Mouse (Mus musculus) CH12.LX (cell line): ENCODE measurements around the gene Fyco1. TPM values are rescaled to one million over a fixed set of nuclear protein-coding genes. Genes with fewer than 3 reads are reported as not detected.

Experiments
- DNase-seq: peaks from one replicate; pipeline ENCODE4 v3.0.0-alpha.2; 2013; ENCODE audit errors: extremely low read depth
- H3K27ac ChIP-seq: 2 replicates; pipeline ENCODE4 v1.5.1; 2012; ENCODE audit warnings: low read depth, mild to moderate bottlenecking, control low read depth, moderate library complexity; ENCODE audit not compliant: insufficient read depth
- H3K27me3 ChIP-seq: replicated peaks from 2 replicates; pipeline ENCODE3; 2012; ENCODE audit warnings: inconsistent platforms
- H3K36me3 ChIP-seq, 2 experiments: replicated peaks in 1 of 2; 2 replicates each; pipeline versions ENCODE3 to v1.6.1; 2012; ENCODE audit warnings: inconsistent platforms in 1 of 2, low read length in 1 of 2, mild to moderate bottlenecking in 1 of 2, mixed read lengths in 1 of 2, moderate library complexity in 1 of 2; ENCODE audit not compliant: control insufficient read depth in 1 of 2, insufficient read depth in 1 of 2
- H3K4me1 ChIP-seq, 2 experiments: 2 replicates each; pipeline ENCODE4 v1.6.1; 2012; ENCODE audit warnings: inconsistent platforms in 1 of 2, moderate library complexity in 1 of 2; ENCODE audit not compliant: insufficient read depth in 2 of 2, control insufficient read depth in 1 of 2
- H3K4me2 ChIP-seq: 2 replicates; pipeline ENCODE4 v1.6.1; 2012; ENCODE audit warnings: low read depth, mild to moderate bottlenecking, control low read depth; ENCODE audit not compliant: poor library complexity, insufficient read depth, severe bottlenecking
- H3K4me3 ChIP-seq, 3 experiments: fragments of 150-350 bp in 1 of 3; sonication (generic) in 1 of 3; replicated peaks in 1 of 3; 2 replicates each; pipeline versions ENCODE3 to v1.5.1; 2011 to 2012; ENCODE audit warnings: low read depth in 2 of 3, low read length in 2 of 3, mild to moderate bottlenecking in 2 of 3, moderate library complexity in 2 of 3, control low read depth in 1 of 3, improper control_type of control experiment in 1 of 3, inconsistent platforms in 1 of 3, mixed read lengths in 1 of 3; ENCODE audit not compliant: poor library complexity in 1 of 3
- H3K79me2 ChIP-seq: replicated peaks from 2 replicates; pipeline ENCODE4 v1.6.1; 2012; ENCODE audit warnings: mild to moderate bottlenecking, moderate library complexity; ENCODE audit not compliant: control insufficient read depth, poor library complexity, insufficient read depth, severe bottlenecking; ENCODE audit errors: extremely low read depth
- H3K9ac ChIP-seq: 2 replicates; pipeline ENCODE4 v1.6.1; 2012; ENCODE audit warnings: low read depth, mild to moderate bottlenecking, control low read depth, moderate library complexity; ENCODE audit not compliant: insufficient read depth
- H3K9me3 ChIP-seq: replicated peaks from 2 replicates; pipeline ENCODE3; 2012; ENCODE audit warnings: low read length, inconsistent platforms, mixed read lengths
- CHD1 ChIP-seq: IDR thresholded peaks from 2 replicates; pipeline ENCODE4 v1.6.1; 2012; ENCODE audit warnings: low read depth, low read length, improper control_type of control experiment, inconsistent platforms
- CHD2 ChIP-seq: IDR thresholded peaks from 2 replicates; pipeline ENCODE4 v1.6.1; 2011; ENCODE audit warnings: low read length, improper control_type of control experiment
- CTCF ChIP-seq, 2 experiments: IDR thresholded peaks in 1 of 2; conservative IDR thresholded peaks in 1 of 2; 2 replicates each; pipeline ENCODE4 v1.5.1; 2011 to 2012; ENCODE audit warnings: low read depth in 2 of 2, low read length in 2 of 2, improper control_type of control experiment in 1 of 2, inconsistent platforms in 1 of 2, mild to moderate bottlenecking in 1 of 2, moderate library complexity in 1 of 2
- E2F4 ChIP-seq: IDR thresholded peaks from 2 replicates; pipeline ENCODE4 v1.6.1; 2011; ENCODE audit warnings: low read depth, low read length, improper control_type of control experiment; ENCODE audit not compliant: insufficient replicate concordance
- ELF1 ChIP-seq: IDR thresholded peaks from 2 replicates; pipeline ENCODE4 v1.6.1; 2014; ENCODE audit warnings: low read depth, mild to moderate bottlenecking, inconsistent platforms, low read length, improper control_type of control experiment
- EP300 ChIP-seq: IDR thresholded peaks from 2 replicates; pipeline ENCODE4 v1.6.1; 2011; ENCODE audit warnings: low read length, improper control_type of control experiment
- ETS1 ChIP-seq: conservative IDR thresholded peaks from 2 replicates; pipeline ENCODE4 v1.6.1; 2012; ENCODE audit warnings: low read depth, mild to moderate bottlenecking, inconsistent platforms, low read length, improper control_type of control experiment, moderate library complexity
- HCFC1 ChIP-seq: IDR thresholded peaks from 2 replicates; pipeline ENCODE4 v1.6.1; 2012; ENCODE audit warnings: low read depth, mild to moderate bottlenecking, inconsistent platforms, low read length, improper control_type of control experiment
- IRF4 ChIP-seq: IDR thresholded peaks from 2 replicates; pipeline ENCODE4 v1.6.1; 2014; ENCODE audit warnings: low read depth, mild to moderate bottlenecking, inconsistent platforms, low read length, improper control_type of control experiment
- JUN ChIP-seq: IDR thresholded peaks from 2 replicates; pipeline ENCODE4 v1.6.1; 2011; ENCODE audit warnings: low read depth, mild to moderate bottlenecking, low read length, improper control_type of control experiment, moderate library complexity; ENCODE audit not compliant: insufficient read depth
- JUND ChIP-seq: conservative IDR thresholded peaks from 2 replicates; pipeline ENCODE4 v1.6.1; 2011; ENCODE audit warnings: low read depth, low read length, improper control_type of control experiment
- KAT2A ChIP-seq: IDR thresholded peaks from 2 replicates; pipeline ENCODE4 v1.6.1; 2012; ENCODE audit warnings: low read length, improper control_type of control experiment, inconsistent platforms; ENCODE audit not compliant: insufficient replicate concordance
- MAFK ChIP-seq: IDR thresholded peaks from 2 replicates; pipeline ENCODE4 v1.6.1; 2011; ENCODE audit warnings: low read length, improper control_type of control experiment; ENCODE audit not compliant: insufficient replicate concordance
- MAX ChIP-seq: IDR thresholded peaks from 2 replicates; pipeline ENCODE4 v1.6.1; 2011; ENCODE audit warnings: low read length, improper control_type of control experiment
- MAZ ChIP-seq: IDR thresholded peaks from 2 replicates; pipeline ENCODE4 v1.6.1; 2012; ENCODE audit warnings: low read depth, mild to moderate bottlenecking, inconsistent platforms, low read length, improper control_type of control experiment, moderate library complexity
- MEF2A ChIP-seq: IDR thresholded peaks from 2 replicates; pipeline ENCODE4 v1.6.1; 2014; ENCODE audit warnings: low read depth, mild to moderate bottlenecking, inconsistent platforms, low read length, improper control_type of control experiment, borderline replicate concordance
- MXI1 ChIP-seq: IDR thresholded peaks from 2 replicates; pipeline ENCODE4 v1.6.1; 2011; ENCODE audit warnings: mild to moderate bottlenecking, low read depth, low read length, improper control_type of control experiment
- MYC ChIP-seq: IDR thresholded peaks from 2 replicates; pipeline ENCODE4 v1.6.1; 2011; ENCODE audit warnings: low read depth, mild to moderate bottlenecking, improper control_type of control experiment, low read length
- NRF1 ChIP-seq: IDR thresholded peaks from 2 replicates; pipeline ENCODE4 v1.6.1; 2014; ENCODE audit warnings: low read depth, mild to moderate bottlenecking, inconsistent platforms, low read length, improper control_type of control experiment, moderate library complexity
- POLR2A ChIP-seq: IDR thresholded peaks from 2 replicates; pipeline ENCODE4 v1.6.1; 2011; ENCODE audit warnings: low read depth, mild to moderate bottlenecking, improper control_type of control experiment, low read length
- POLR2AphosphoS2 ChIP-seq: IDR thresholded peaks from 2 replicates; pipeline ENCODE4 v1.6.1; 2011; ENCODE audit warnings: low read depth, low read length, improper control_type of control experiment
- RAD21 ChIP-seq: IDR thresholded peaks from 2 replicates; pipeline ENCODE4 v1.6.1; 2011; ENCODE audit warnings: low read depth, mild to moderate bottlenecking, low read length, improper control_type of control experiment, moderate library complexity
- RCOR1 ChIP-seq: conservative IDR thresholded peaks from 2 replicates; pipeline ENCODE4 v1.6.1; 2012; ENCODE audit warnings: low read depth, mild to moderate bottlenecking, inconsistent platforms, low read length, improper control_type of control experiment
- SIN3A ChIP-seq: IDR thresholded peaks from 2 replicates; pipeline ENCODE4 v1.6.1; 2012; ENCODE audit warnings: low read length, improper control_type of control experiment, inconsistent platforms
- TBP ChIP-seq: conservative IDR thresholded peaks from 2 replicates; pipeline ENCODE4 v1.6.1; 2011; ENCODE audit warnings: low read depth, low read length, improper control_type of control experiment
- TCF12 ChIP-seq: IDR thresholded peaks from 2 replicates; pipeline ENCODE4 v1.6.1; 2014; ENCODE audit warnings: low read depth, mild to moderate bottlenecking, inconsistent platforms, low read length, improper control_type of control experiment
- UBTF ChIP-seq: IDR thresholded peaks from 2 replicates; pipeline ENCODE4 v1.6.1; 2012; ENCODE audit warnings: low read depth, mild to moderate bottlenecking, inconsistent platforms, low read length, improper control_type of control experiment, moderate library complexity
- USF1 ChIP-seq: IDR thresholded peaks from 2 replicates; pipeline ENCODE4 v1.6.1; 2014; ENCODE audit warnings: low read depth, mild to moderate bottlenecking, inconsistent platforms, low read length, improper control_type of control experiment
- USF2 ChIP-seq: conservative IDR thresholded peaks from 2 replicates; pipeline ENCODE4 v1.6.1; 2011; ENCODE audit warnings: low read depth, low read length, improper control_type of control experiment
- ZC3H11A ChIP-seq: IDR thresholded peaks from 2 replicates; pipeline ENCODE4 v1.6.1; 2012; ENCODE audit warnings: low read depth, mild to moderate bottlenecking, inconsistent platforms, low read length, improper control_type of control experiment
- ZKSCAN1 ChIP-seq: IDR thresholded peaks from 2 replicates; pipeline ENCODE4 v1.6.1; 2012; ENCODE audit warnings: low read depth, inconsistent platforms, low read length, improper control_type of control experiment, borderline replicate concordance
- ZNF384 ChIP-seq: IDR thresholded peaks from 2 replicates; pipeline ENCODE4 v1.6.1; 2012; ENCODE audit warnings: low read depth, low read length, improper control_type of control experiment, inconsistent platforms
- dilution Hi-C: fragments of 300-500 bp; cut with MboI; formaldehyde crosslinking; loops from 2 replicates; pipeline ENCODE4 v1.14.3; 2020; ENCODE audit warnings: low sequenced_read_pairs; ENCODE audit not compliant: extremely low pct_unique_long_range_greater_than_20kb, extremely low pct_ligation_motif_present
- in situ Hi-C: fragments of 300-500 bp; cut with MboI; formaldehyde crosslinking; loops from 3 replicates; pipeline ENCODE4 v1.14.3; 2019; ENCODE audit warnings: low sequenced_read_pairs, low pct_ligation_motif_present, low pct_unique_long_range_greater_than_20kb, mixed read lengths
- polyA plus RNA-seq: library from polyadenylated mRNA; unstranded; fragments of >175 nt; gene quantifications from 2 replicates; pipeline ENCODE4 v1.2.1, GENCODE M21; 2012; ENCODE audit warnings: low read depth; ENCODE audit not compliant: insufficient read length
- total RNA-seq, 2 experiments: library from RNA; depleted of rRNA; stranded (reverse); fragments of 300-350 nt in 1 of 2; fragments of >200 nt in 1 of 2; gene quantifications; 2 replicates each; pipeline ENCODE4 v1.2.3; 2012 to 2014

Gene Fyco1
- total and polyA plus RNA-seq, 3 experiments: 2.1 to 10.2 (median 6.0) TPM

- Histone ChIP-seq H3K27me3 (no peaks in the 10 kb centered on the region), H3K4me3 (no peak overlapping the region), H3K36me3 (no peaks in the 10 kb centered on the region), H3K79me2 (no peaks in the 10 kb centered on the region), H3K27ac (no peak overlapping the region), H3K9ac (no peak overlapping the region), H3K4me2 (no peak overlapping the region), H3K4me1 (peaks cover 3 to 34% of the 10 kb centered on the region in 2 experiments; a peak in 3 of 4 replicates), H3K9me3 (no peaks in the 10 kb centered on the region)
- no peak for TF ChIP-seq ZNF384
- no peak for TF ChIP-seq MYC
- no peak for DNase-seq
- in situ Hi-C loops: loop anchor here (10.0 kb wide), 1 partner anchor 49 kb away; the partner anchor contains the start of gene Lztfl1
- dilution Hi-C loops: no loop called here
Measured at GRCm38 (mm10) chr9:123763771-123764170, 87.9 kb downstream of the Fyco1 start.

- DNase-seq: peak; percentile 83
- Histone ChIP-seq H3K9me3 (no peaks in the 10 kb centered on the region), H3K4me2 (peak overlapping the region; percentile 85), H3K36me3 (no peaks in the 10 kb centered on the region), H3K79me2 (no peaks in the 10 kb centered on the region), H3K27me3 (no peaks in the 10 kb centered on the region), H3K9ac (no peak overlapping the region), H3K4me3 (peak overlapping the region in 2 of 3 experiments; percentile 15 to 41), H3K27ac (no peak overlapping the region), H3K4me1 (peaks cover 3 to 30% of the 10 kb centered on the region in 2 experiments; a peak in 3 of 4 replicates)
- in situ Hi-C loops: loop anchor here (10.0 kb wide), 1 partner anchor 48 kb away; the partner anchor contains the start of gene Lztfl1
- dilution Hi-C loops: no loop called here
- 0 out of 2 replicates have a peak, but pooled peaks have one; percentile 29 for TF ChIP-seq E2F4
- TF ChIP-seq POLR2AphosphoS2: no peak
- no peak for TF ChIP-seq JUN
- peak; percentile 83 for TF ChIP-seq EP300
- no peak for TF ChIP-seq UBTF
- no peak for TF ChIP-seq ZC3H11A
- TF ChIP-seq POLR2A: no peak
- TF ChIP-seq NRF1: no peak
- peak; percentile 56; the same call in 1 of the 2 replicates for TF ChIP-seq MEF2A
- TF ChIP-seq CTCF (conservative IDR thresholded peaks at IDR 0.05 in 1 of 2, IDR thresholded peaks at IDR 0.05 in 1 of 2; ENCODE audit: low read depth in 2 of 2, low read length in 2 of 2): no peak
- TF ChIP-seq HCFC1: no peak
- no peak; the same call in 1 of the 2 replicates for TF ChIP-seq RAD21
- peak; percentile 57; the same call in 1 of the 2 replicates for TF ChIP-seq CHD2
- no peak for TF ChIP-seq USF2
- peak; percentile 33; the same call in 1 of the 2 replicates for TF ChIP-seq MXI1
- TF ChIP-seq ETS1: peak; percentile 63
- 0 out of 2 replicates have a peak, but pooled peaks have one; percentile 39 for TF ChIP-seq KAT2A
- peak; percentile 11; the same call in 1 of the 2 replicates for TF ChIP-seq JUND
- no peak for TF ChIP-seq MAZ
- TF ChIP-seq TBP: no peak
- no peak for TF ChIP-seq USF1
- TF ChIP-seq MAX: peak; percentile 62
- peak; percentile 81 for TF ChIP-seq IRF4
- TF ChIP-seq MYC: peak; percentile 48; the same call in 1 of the 2 replicates
- TF ChIP-seq MAFK: peak; percentile 69
- peak; percentile 76 for TF ChIP-seq TCF12
- no peak for TF ChIP-seq CHD1
- no peak for TF ChIP-seq ZKSCAN1
- no peak; the same call in 1 of the 2 replicates for TF ChIP-seq SIN3A
- no peak for TF ChIP-seq ELF1
- TF ChIP-seq RCOR1: 0 out of 2 replicates have a peak, but pooled peaks have one; percentile 26
Measured at GRCm38 (mm10) chr9:123762886-123763285, 88.8 kb downstream of the Fyco1 start.
